Mouse (Mus musculus) cerebellum, adult 2 months (tissue): Measurements from ENCODE around the gene Sec24d. TPM values are rescaled to one million over a fixed set of nuclear protein-coding genes. Genes with fewer than 3 reads are reported as not detected.
A peak's percentile ranks its signal among the peaks of the same experiment; 100 is the strongest.

Source experiments
- DNase-seq, 2 experiments: peaks; one replicate each; pipeline ENCODE4 v3.0.0; 2021
- H3K27ac ChIP-seq: fragments of 200-500 bp; 2 replicates; pipeline ENCODE4 v1.5.1; 2012; ENCODE audit warnings: low read length, control low read depth, inconsistent platforms; ENCODE audit not compliant: insufficient read depth
- H3K27me3 ChIP-seq: fragments of 200-500 bp; 2 replicates; pipeline ENCODE4 v1.6.1; 2012; ENCODE audit warnings: inconsistent platforms, mild to moderate bottlenecking, low read length, moderate library complexity; ENCODE audit not compliant: control insufficient read depth, insufficient read depth
- H3K4me1 ChIP-seq: fragments of 200-500 bp; 2 replicates; pipeline ENCODE4 v1.6.1; 2011; ENCODE audit warnings: low read length; ENCODE audit not compliant: control insufficient read depth, insufficient read depth
- H3K4me3 ChIP-seq: fragments of 200-500 bp; replicated peaks from 2 replicates; pipeline ENCODE3; 2011; ENCODE audit warnings: mild to moderate bottlenecking, low read depth, low read length, control low read depth; ENCODE audit not compliant: insufficient read depth
- CTCF ChIP-seq: fragments of 200-500 bp; IDR thresholded peaks from 2 replicates; pipeline ENCODE4 v1.5.1; 2011; ENCODE audit warnings: low read depth, mild to moderate bottlenecking, control low read depth, low read length, moderate library complexity, borderline replicate concordance; ENCODE audit not compliant: insufficient read depth
- POLR2A ChIP-seq: fragments of 200-500 bp; IDR thresholded peaks from 2 replicates; pipeline ENCODE4 v1.6.1; 2011; ENCODE audit warnings: low read length, control low read depth, borderline replicate concordance; ENCODE audit not compliant: insufficient read depth
- WGBS: fragments of 180-500 bp; shearing (Covaris S2); methylation state at CpG from one replicate; pipeline ENCODE4 v1.1.7; 2018; 5-methylcytosine and 5-hydroxymethylcytosine counted together
- polyA plus RNA-seq: library from polyadenylated mRNA; depleted of rRNA; stranded (reverse); fragments of >200 nt; gene quantifications from 2 replicates; pipeline ENCODE4 v1.2.3, GENCODE M21; 2012

The Sec24d gene
- polyA plus RNA-seq, 1 experiment: 6.4 TPM

- 97% methylated on average over 5 of the region's 5 CpGs for WGBS
- H3K4me1 ChIP-seq: no peaks in the 10 kb centered on the region
- DNase-seq: no peak
- no peak overlapping the region for H3K4me3 ChIP-seq
- TF ChIP-seq POLR2A (no peak), CTCF (no peak)
- H3K27me3 ChIP-seq: no peaks in the 10 kb centered on the region
- H3K27ac ChIP-seq: no peak overlapping the region
Observed at GRCm38 (mm10) chr3:123284284-123284683, 17.0 kb downstream of the Sec24d start.

GRCm38 (mm10) chr3:123285649-123286048 lies 18.4 kb downstream of the Sec24d start:
- TF ChIP-seq CTCF (no peak), POLR2A (no peak)
- DNase-seq: no peak
- no peaks in the 10 kb centered on the region for H3K27me3 ChIP-seq
- no peaks in the 10 kb centered on the region for H3K4me1 ChIP-seq
- H3K4me3 ChIP-seq: no peak overlapping the region
- H3K27ac ChIP-seq: no peak overlapping the region

GRCm38 (mm10) chr3:123288856-123289570 lies 21.8 kb downstream of the Sec24d start:
- TF ChIP-seq CTCF (no peak), POLR2A (no peak)
- no peak overlapping the region for H3K27ac ChIP-seq
- no peaks in the 10 kb centered on the region for H3K27me3 ChIP-seq
- no peak overlapping the region for H3K4me3 ChIP-seq
- no peaks in the 10 kb centered on the region for H3K4me1 ChIP-seq
- 57% methylated on average over 9 of the region's 9 CpGs for WGBS
- no peak for DNase-seq

- H3K4me1 ChIP-seq: no peaks in the 10 kb centered on the region
- H3K4me3 ChIP-seq: no peak overlapping the region
- TF ChIP-seq POLR2A: no peak
- no peak for TF ChIP-seq CTCF
- H3K27ac ChIP-seq: no peak overlapping the region
- no peaks in the 10 kb centered on the region for H3K27me3 ChIP-seq
- no peak for DNase-seq
Observed at GRCm38 (mm10) chr3:123291670-123292069, 24.4 kb downstream of the Sec24d start.

GRCm38 (mm10) chr3:123296654-123297053 lies 29.4 kb downstream of the Sec24d start:
- no peak for TF ChIP-seq POLR2A
- no peak for TF ChIP-seq CTCF
- Histone ChIP-seq H3K27me3 (peaks cover 2% of the 10 kb centered on the region; the same call in 1 of the 2 replicates), H3K27ac (no peak overlapping the region), H3K4me3 (no peak overlapping the region), H3K4me1 (peaks cover 4% of the 10 kb centered on the region; the same call in 1 of the 2 replicates)
- WGBS: 89% methylated on average over 11 of the region's 11 CpGs
- no peak for DNase-seq

GRCm38 (mm10) chr3:123298283-123298682 lies 31.0 kb downstream of the Sec24d start:
- H3K4me1 ChIP-seq: peaks cover 4% of the 10 kb centered on the region; the same call in 1 of the 2 replicates
- H3K27me3 ChIP-seq: peaks cover 2% of the 10 kb centered on the region; the same call in 1 of the 2 replicates
- WGBS: 9% methylated on average over 9 of the region's 9 CpGs
- DNase-seq: peak; percentile 80 to 85
- TF ChIP-seq CTCF (no peak), POLR2A (no peak)
- no peak overlapping the region for H3K27ac ChIP-seq
- H3K4me3 ChIP-seq: no peak overlapping the region

GRCm38 (mm10) chr3:123301521-123301920 lies 34.3 kb downstream of the Sec24d start:
- WGBS: 92% methylated on average over 2 of the region's 2 CpGs
- TF ChIP-seq CTCF (no peak), POLR2A (no peak)
- no peak for DNase-seq
- Histone ChIP-seq H3K4me1 (peaks cover 4% of the 10 kb centered on the region; the same call in 1 of the 2 replicates), H3K27ac (no peak overlapping the region), H3K4me3 (no peak overlapping the region), H3K27me3 (peaks cover 2% of the 10 kb centered on the region; the same call in 1 of the 2 replicates)

- no peaks in the 10 kb centered on the region for H3K4me1 ChIP-seq
- TF ChIP-seq POLR2A (no peak), CTCF (no peak)
- no peak for DNase-seq
- no peak overlapping the region for H3K27ac ChIP-seq
- no peaks in the 10 kb centered on the region for H3K27me3 ChIP-seq
- 94% methylated on average over 15 of the region's 15 CpGs for WGBS
- H3K4me3 ChIP-seq: no peak overlapping the region
Observed at GRCm38 (mm10) chr3:123305611-123306010, 38.4 kb downstream of the Sec24d start.
